Mouse (Mus musculus) cerebellum, adult 2 months (tissue): ENCODE measurements around the gene Maml3. TPM values are rescaled to one million over a fixed set of nuclear protein-coding genes. Genes with fewer than 3 reads are reported as not detected.

Source experiments
- DNase-seq, 2 experiments: peaks; one replicate each; pipeline ENCODE4 v3.0.0; 2021
- H3K27ac ChIP-seq: fragments of 200-500 bp; 2 replicates; pipeline ENCODE4 v1.5.1; 2012; ENCODE audit warnings: low read length, control low read depth, inconsistent platforms; ENCODE audit not compliant: insufficient read depth
- H3K27me3 ChIP-seq: fragments of 200-500 bp; 2 replicates; pipeline ENCODE4 v1.6.1; 2012; ENCODE audit warnings: inconsistent platforms, mild to moderate bottlenecking, low read length, moderate library complexity; ENCODE audit not compliant: control insufficient read depth, insufficient read depth
- H3K4me1 ChIP-seq: fragments of 200-500 bp; 2 replicates; pipeline ENCODE4 v1.6.1; 2011; ENCODE audit warnings: low read length; ENCODE audit not compliant: control insufficient read depth, insufficient read depth
- H3K4me3 ChIP-seq: fragments of 200-500 bp; replicated peaks from 2 replicates; pipeline ENCODE3; 2011; ENCODE audit warnings: mild to moderate bottlenecking, low read depth, low read length, control low read depth; ENCODE audit not compliant: insufficient read depth
- CTCF ChIP-seq: fragments of 200-500 bp; IDR thresholded peaks from 2 replicates; pipeline ENCODE4 v1.5.1; 2011; ENCODE audit warnings: low read depth, mild to moderate bottlenecking, control low read depth, low read length, moderate library complexity, borderline replicate concordance; ENCODE audit not compliant: insufficient read depth
- POLR2A ChIP-seq: fragments of 200-500 bp; IDR thresholded peaks from 2 replicates; pipeline ENCODE4 v1.6.1; 2011; ENCODE audit warnings: low read length, control low read depth, borderline replicate concordance; ENCODE audit not compliant: insufficient read depth
- WGBS: fragments of 180-500 bp; shearing (Covaris S2); methylation state at CpG from one replicate; pipeline ENCODE4 v1.1.7; 2018; 5-methylcytosine and 5-hydroxymethylcytosine counted together
- polyA plus RNA-seq: library from polyadenylated mRNA; depleted of rRNA; stranded (reverse); fragments of >200 nt; gene quantifications from 2 replicates; pipeline ENCODE4 v1.2.3, GENCODE M21; 2012

The Maml3 gene
- polyA plus RNA-seq, 1 experiment = 6.5 TPM

- H3K4me1 ChIP-seq = peaks cover 8% of the 10 kb centered on the region; the same call in 1 of the 2 replicates
- no peak overlapping the region for H3K27ac ChIP-seq
- 86% methylated on average over 10 of the region's 10 CpGs for WGBS
- TF ChIP-seq POLR2A = no peak
- TF ChIP-seq CTCF = no peak
- H3K4me3 ChIP-seq = no peak overlapping the region
- DNase-seq = no peak
- no peaks in the 10 kb centered on the region for H3K27me3 ChIP-seq
These were observed 250.7 kb downstream of the Maml3 start for GRCm38 (mm10) chr3:51854152-51854551.

- TF ChIP-seq POLR2A (no peak), CTCF (no peak)
- Histone ChIP-seq H3K27me3 (no peaks in the 10 kb centered on the region), H3K4me3 (no peak overlapping the region), H3K27ac (no peak overlapping the region), H3K4me1 (peaks cover 8% of the 10 kb centered on the region; the same call in 1 of the 2 replicates)
- no peak for DNase-seq
- 59% methylated on average over 7 of the region's 7 CpGs for WGBS
These were observed 251.3 kb downstream of the Maml3 start for GRCm38 (mm10) chr3:51853610-51854009.

GRCm38 (mm10) chr3:51852692-51853091, 252.2 kb downstream of the Maml3 start:
- H3K27ac ChIP-seq = no peak overlapping the region
- TF ChIP-seq POLR2A = no peak
- TF ChIP-seq CTCF = peak; percentile 17; the same call in 1 of the 2 replicates
- peaks cover 6% of the 10 kb centered on the region; the same call in 1 of the 2 replicates for H3K4me1 ChIP-seq
- 79% methylated on average over 3 of the region's 3 CpGs for WGBS
- H3K4me3 ChIP-seq = no peak overlapping the region
- DNase-seq = no peak
- H3K27me3 ChIP-seq = no peaks in the 10 kb centered on the region

GRCm38 (mm10) chr3:51851596-51851995, 253.3 kb downstream of the Maml3 start:
- WGBS = 78% methylated on average over 7 of the region's 7 CpGs
- TF ChIP-seq CTCF = no peak
- TF ChIP-seq POLR2A = no peak
- Histone ChIP-seq H3K27ac (no peak overlapping the region), H3K4me1 (peaks cover 5% of the 10 kb centered on the region; the same call in 1 of the 2 replicates), H3K4me3 (no peak overlapping the region), H3K27me3 (no peaks in the 10 kb centered on the region)
- DNase-seq = no peak

- Histone ChIP-seq H3K27me3 (no peaks in the 10 kb centered on the region), H3K4me1 (peaks cover 5% of the 10 kb centered on the region; the same call in 1 of the 2 replicates), H3K4me3 (no peak overlapping the region), H3K27ac (no peak overlapping the region)
- TF ChIP-seq POLR2A (no peak), CTCF (no peak)
- 90% methylated on average over 6 of the region's 6 CpGs for WGBS
- DNase-seq = no peak
These were observed 255.4 kb downstream of the Maml3 start for GRCm38 (mm10) chr3:51849462-51849861.

- no peak for TF ChIP-seq POLR2A
- no peak for TF ChIP-seq CTCF
- no peaks in the 10 kb centered on the region for H3K27me3 ChIP-seq
These were observed 257.6 kb downstream of the Maml3 start for GRCm38 (mm10) chr3:51847262-51847661.

GRCm38 (mm10) chr3:51844255-51844654, 260.6 kb downstream of the Maml3 start:
- TF ChIP-seq POLR2A (no peak), CTCF (no peak)
- Histone ChIP-seq H3K4me3 (no peak overlapping the region), H3K27me3 (no peaks in the 10 kb centered on the region), H3K4me1 (peaks cover 3% of the 10 kb centered on the region), H3K27ac (no peak overlapping the region)
- DNase-seq = no peak
- 87% methylated on average over 9 of the region's 9 CpGs for WGBS

More at GRCm38 (mm10) chr3:51847262-51847661, 257.6 kb downstream of the Maml3 start:
- Histone ChIP-seq H3K4me3 (no peak overlapping the region), H3K27ac (no peak overlapping the region), H3K4me1 (peaks cover under 1% of the 10 kb centered on the region; the same call in 1 of the 2 replicates)
- no peak for DNase-seq
- 95% methylated on average over 4 of the region's 4 CpGs for WGBS

- H3K4me3 ChIP-seq = no peak overlapping the region
- no peaks in the 10 kb centered on the region for H3K27me3 ChIP-seq
- WGBS = 66% methylated on average over 12 of the region's 12 CpGs
- TF ChIP-seq POLR2A = no peak
- no peak for TF ChIP-seq CTCF
- H3K4me1 ChIP-seq = peaks cover 3% of the 10 kb centered on the region
- no peak for DNase-seq
- no peak overlapping the region for H3K27ac ChIP-seq
These were observed 262.7 kb downstream of the Maml3 start for GRCm38 (mm10) chr3:51842140-51842539.
